Mouse (Mus musculus): ENCODE measurements around the gene Shc4. TPM values are rescaled to one million over a fixed set of nuclear protein-coding genes. Genes with fewer than 3 reads are reported as not detected.

Gene Shc4
- polyA plus RNA-seq, 1 experiment from 2014 or later: 3.1 TPM

GRCm38 (mm10) chr2:125661156-125661555 is 62.8 kb downstream of the Shc4 start:
- no peak overlapping the region for H3K27ac ChIP-seq (ENCODE audit: low read depth, low read length)
- WGBS: 60% methylated on average over 4 of the region's 4 CpGs
- H3K4me3 ChIP-seq (ENCODE audit: low read depth, low read length): no peak overlapping the region
- H3K4me2 ChIP-seq (ENCODE audit: low read depth, low read length): 0 out of 2 replicates have a peak overlapping the region, but pooled peaks have one; percentile 40
- H3K9ac ChIP-seq (replicated peaks; ENCODE audit: low read depth, low read length): no peak overlapping the region
- no peaks in the 10 kb centered on the region for H3K9me3 ChIP-seq (ENCODE audit: control insufficient read depth, low read length)
- no peaks in the 10 kb centered on the region for H3K4me1 ChIP-seq (ENCODE audit: control insufficient read depth, insufficient read depth, low read length)
- H3K27me3 ChIP-seq (ENCODE audit: control insufficient read depth, insufficient read depth, low read length): no peaks in the 10 kb centered on the region
- ATAC-seq (ENCODE audit: low read depth): no peak
- no peaks in the 10 kb centered on the region for H3K36me3 ChIP-seq (ENCODE audit: control insufficient read depth, insufficient read depth, low read length)

GRCm38 (mm10) chr2:125660537-125661130 is 63.3 kb downstream of the Shc4 start:
- Histone ChIP-seq H3K27me3 (ENCODE audit: control insufficient read depth, insufficient read depth, low read length) (no peaks in the 10 kb centered on the region), H3K4me1 (ENCODE audit: control insufficient read depth, insufficient read depth, low read length) (no peaks in the 10 kb centered on the region), H3K9me3 (ENCODE audit: control insufficient read depth, low read length) (no peaks in the 10 kb centered on the region), H3K4me2 (ENCODE audit: low read depth, low read length) (peak overlapping the region; percentile 40), H3K4me3 (ENCODE audit: low read depth, low read length) (no peak overlapping the region), H3K36me3 (ENCODE audit: control insufficient read depth, insufficient read depth, low read length) (no peaks in the 10 kb centered on the region), H3K9ac (replicated peaks; ENCODE audit: low read depth, low read length) (no peak overlapping the region), H3K27ac (ENCODE audit: low read depth, low read length) (no peak overlapping the region)
- WGBS: 47% methylated on average over 20 of the region's 20 CpGs
- ATAC-seq (ENCODE audit: low read depth): peak; percentile 65

GRCm38 (mm10) chr2:125659823-125660536 is 64.0 kb downstream of the Shc4 start:
- no peaks in the 10 kb centered on the region for H3K36me3 ChIP-seq (ENCODE audit: control insufficient read depth, insufficient read depth, low read length)
- no peaks in the 10 kb centered on the region for H3K27me3 ChIP-seq (ENCODE audit: control insufficient read depth, insufficient read depth, low read length)
- 17% methylated on average over 10 of the region's 10 CpGs for WGBS
- no peak overlapping the region for H3K9ac ChIP-seq (replicated peaks; ENCODE audit: low read depth, low read length)
- H3K27ac ChIP-seq (ENCODE audit: low read depth, low read length): no peak overlapping the region
- H3K4me2 ChIP-seq (ENCODE audit: low read depth, low read length): peak overlapping the region; percentile 40
- peak; percentile 87 for ATAC-seq (ENCODE audit: low read depth)
- no peaks in the 10 kb centered on the region for H3K4me1 ChIP-seq (ENCODE audit: control insufficient read depth, insufficient read depth, low read length)
- no peaks in the 10 kb centered on the region for H3K9me3 ChIP-seq (ENCODE audit: control insufficient read depth, low read length)
- H3K4me3 ChIP-seq (ENCODE audit: low read depth, low read length): no peak overlapping the region

- Histone ChIP-seq H3K36me3 (ENCODE audit: control insufficient read depth, insufficient read depth, low read length) (no peaks in the 10 kb centered on the region), H3K9ac (replicated peaks; ENCODE audit: low read depth, low read length) (no peak overlapping the region), H3K4me3 (ENCODE audit: low read depth, low read length) (no peak overlapping the region), H3K9me3 (ENCODE audit: control insufficient read depth, low read length) (no peaks in the 10 kb centered on the region), H3K27me3 (ENCODE audit: control insufficient read depth, insufficient read depth, low read length) (no peaks in the 10 kb centered on the region), H3K4me1 (ENCODE audit: control insufficient read depth, insufficient read depth, low read length) (no peaks in the 10 kb centered on the region), H3K27ac (ENCODE audit: low read depth, low read length) (no peak overlapping the region), H3K4me2 (ENCODE audit: low read depth, low read length) (no peak overlapping the region)
- ATAC-seq (ENCODE audit: low read depth): no peak
- 89% methylated on average over 9 of the region's 9 CpGs for WGBS
These were observed 68.6 kb downstream of the Shc4 start for GRCm38 (mm10) chr2:125655391-125655790.

- Histone ChIP-seq H3K4me3 (ENCODE audit: low read depth, low read length) (no peak overlapping the region), H3K36me3 (ENCODE audit: control insufficient read depth, insufficient read depth, low read length) (no peaks in the 10 kb centered on the region), H3K4me2 (ENCODE audit: low read depth, low read length) (no peak overlapping the region), H3K9me3 (ENCODE audit: control insufficient read depth, low read length) (no peaks in the 10 kb centered on the region), H3K27ac (ENCODE audit: low read depth, low read length) (no peak overlapping the region), H3K9ac (replicated peaks; ENCODE audit: low read depth, low read length) (no peak overlapping the region), H3K4me1 (ENCODE audit: control insufficient read depth, insufficient read depth, low read length) (no peaks in the 10 kb centered on the region), H3K27me3 (ENCODE audit: control insufficient read depth, insufficient read depth, low read length) (no peaks in the 10 kb centered on the region)
- no peak for ATAC-seq (ENCODE audit: low read depth)
- 90% methylated on average over 2 of the region's 2 CpGs for WGBS
These were observed 70.7 kb downstream of the Shc4 start for GRCm38 (mm10) chr2:125653286-125653685.

GRCm38 (mm10) chr2:125651563-125651962 is 72.4 kb downstream of the Shc4 start:
- no peak overlapping the region for H3K4me3 ChIP-seq (ENCODE audit: low read depth, low read length)
- 60% methylated on average over 8 of the region's 8 CpGs for WGBS
- H3K27ac ChIP-seq (ENCODE audit: low read depth, low read length): no peak overlapping the region
- no peak for ATAC-seq (ENCODE audit: low read depth)
- no peak overlapping the region for H3K9ac ChIP-seq (replicated peaks; ENCODE audit: low read depth, low read length)
- no peaks in the 10 kb centered on the region for H3K36me3 ChIP-seq (ENCODE audit: control insufficient read depth, insufficient read depth, low read length)
- no peaks in the 10 kb centered on the region for H3K9me3 ChIP-seq (ENCODE audit: control insufficient read depth, low read length)
- H3K27me3 ChIP-seq (ENCODE audit: control insufficient read depth, insufficient read depth, low read length): no peaks in the 10 kb centered on the region
- H3K4me1 ChIP-seq (ENCODE audit: control insufficient read depth, insufficient read depth, low read length): no peaks in the 10 kb centered on the region
- no peak overlapping the region for H3K4me2 ChIP-seq (ENCODE audit: low read depth, low read length)

- no peak overlapping the region for H3K4me2 ChIP-seq (ENCODE audit: low read depth, low read length)
- H3K27ac ChIP-seq (ENCODE audit: low read depth, low read length): no peak overlapping the region
- no peaks in the 10 kb centered on the region for H3K4me1 ChIP-seq (ENCODE audit: control insufficient read depth, insufficient read depth, low read length)
- H3K27me3 ChIP-seq (ENCODE audit: control insufficient read depth, insufficient read depth, low read length): no peaks in the 10 kb centered on the region
- H3K9ac ChIP-seq (replicated peaks; ENCODE audit: low read depth, low read length): no peak overlapping the region
- 94% methylated on average over 14 of the region's 14 CpGs for WGBS
- no peak overlapping the region for H3K4me3 ChIP-seq (ENCODE audit: low read depth, low read length)
- no peaks in the 10 kb centered on the region for H3K9me3 ChIP-seq (ENCODE audit: control insufficient read depth, low read length)
- no peak for ATAC-seq (ENCODE audit: low read depth)
- no peaks in the 10 kb centered on the region for H3K36me3 ChIP-seq (ENCODE audit: control insufficient read depth, insufficient read depth, low read length)
These were observed 73.1 kb downstream of the Shc4 start for GRCm38 (mm10) chr2:125650742-125651352.

GRCm38 (mm10) chr2:125650038-125650437 is 73.9 kb downstream of the Shc4 start:
- Histone ChIP-seq H3K27ac (ENCODE audit: low read depth, low read length) (no peak overlapping the region), H3K36me3 (ENCODE audit: control insufficient read depth, insufficient read depth, low read length) (no peaks in the 10 kb centered on the region), H3K4me2 (ENCODE audit: low read depth, low read length) (no peak overlapping the region), H3K27me3 (ENCODE audit: control insufficient read depth, insufficient read depth, low read length) (no peaks in the 10 kb centered on the region), H3K4me3 (ENCODE audit: low read depth, low read length) (no peak overlapping the region), H3K9me3 (ENCODE audit: control insufficient read depth, low read length) (no peaks in the 10 kb centered on the region), H3K4me1 (ENCODE audit: control insufficient read depth, insufficient read depth, low read length) (no peaks in the 10 kb centered on the region), H3K9ac (replicated peaks; ENCODE audit: low read depth, low read length) (no peak overlapping the region)
- 94% methylated on average over 5 of the region's 5 CpGs for WGBS
- ATAC-seq (ENCODE audit: low read depth): no peak

- H3K9me3 ChIP-seq (ENCODE audit: control insufficient read depth, low read length): no peaks in the 10 kb centered on the region
- no peaks in the 10 kb centered on the region for H3K4me1 ChIP-seq (ENCODE audit: control insufficient read depth, insufficient read depth, low read length)
- no peak for ATAC-seq (ENCODE audit: low read depth)
- no peaks in the 10 kb centered on the region for H3K27me3 ChIP-seq (ENCODE audit: control insufficient read depth, insufficient read depth, low read length)
- H3K4me2 ChIP-seq (ENCODE audit: low read depth, low read length): no peak overlapping the region
- H3K27ac ChIP-seq (ENCODE audit: low read depth, low read length): no peak overlapping the region
- no peak overlapping the region for H3K9ac ChIP-seq (replicated peaks; ENCODE audit: low read depth, low read length)
- no peaks in the 10 kb centered on the region for H3K36me3 ChIP-seq (ENCODE audit: control insufficient read depth, insufficient read depth, low read length)
- WGBS: 67% methylated on average over 6 of the region's 6 CpGs
- no peak overlapping the region for H3K4me3 ChIP-seq (ENCODE audit: low read depth, low read length)
These were observed 79.0 kb downstream of the Shc4 start for GRCm38 (mm10) chr2:125644912-125645311.
